Mouse (Mus musculus) megakaryocyte, adult 5-6 weeks (primary cell): Measurements from ENCODE around the gene Nek1. TPM values are rescaled to one million over a fixed set of nuclear protein-coding genes. Genes with fewer than 3 reads are reported as not detected.
"Not testable (repeated sequence)": the region's sequence is repeated elsewhere in the genome, so short reads cannot be mapped to it uniquely, and the experiment has no call there.

Source experiments
- ATAC-seq: 2 replicates; pipeline ENCODE4 v1.8.0; 2016; ENCODE audit warnings: mild to moderate bottlenecking, inconsistent platforms; ENCODE audit not compliant: poor library complexity, severe bottlenecking
- total RNA-seq, 2 experiments: library from RNA; stranded (forward) in 1 of 2; stranded (reverse) in 1 of 2; fragments of 153-499, 151-499 nt in 1 of 2; fragments of 221-1000, 200-1000 nt in 1 of 2; gene quantifications; 2 replicates each; pipeline versions ENCODE4 v1.2.3 to v1.2.4; 2015 to 2017

The Nek1 gene
- total RNA-seq, 2 experiments from 2014 or later: 4.4 to 6.4 TPM

GRCm38 (mm10) chr8:60983688-60984079 lies 9.3 kb upstream of the Nek1 start:
- ATAC-seq: peak; percentile 67

DNA sequence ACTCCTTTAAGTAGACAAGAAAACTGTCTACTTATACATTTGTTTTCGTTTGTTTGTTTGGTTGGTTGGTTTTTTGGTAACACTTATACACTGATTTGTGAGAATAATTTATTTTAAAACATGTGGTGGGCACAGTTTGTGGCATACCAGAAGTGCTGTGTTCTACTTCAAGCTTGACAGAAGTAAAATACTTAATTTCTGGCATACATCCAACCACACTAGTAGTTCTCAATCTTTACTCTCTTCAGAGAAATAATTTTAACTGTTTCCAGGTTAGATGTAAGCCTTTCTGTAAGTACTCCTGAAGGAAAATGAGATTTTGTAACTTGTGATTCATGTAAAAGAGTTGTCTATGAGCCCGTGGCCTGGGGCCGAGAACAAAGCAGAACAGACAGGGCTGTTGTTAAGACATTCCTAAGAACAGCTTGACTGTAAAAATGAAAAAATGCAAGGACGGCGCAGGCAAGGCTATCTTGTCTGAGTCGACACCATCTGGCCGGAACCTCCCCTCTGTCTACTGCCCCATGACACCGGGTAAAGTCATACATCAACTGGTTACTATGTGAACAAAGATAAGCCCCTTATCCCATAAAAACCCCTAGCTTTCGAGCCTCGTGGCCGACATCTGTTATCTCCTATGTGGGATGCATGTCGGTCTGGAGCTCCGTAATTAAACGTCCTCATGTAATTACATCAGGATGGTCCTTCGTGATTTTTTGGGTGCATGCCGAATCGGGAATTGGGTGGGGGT lies 8.6 kb upstream of the Nek1 start:
- ATAC-seq: not testable (repeated sequence)

GRCm38 (mm10) chr8:60992561-60992909 lies 460 bp upstream of the Nek1 start:
- ATAC-seq: peak; percentile 69

GRCm38 (mm10) chr8:60993639-60993986 lies 618 bp downstream of the Nek1 start:
- ATAC-seq: no peak

- ATAC-seq: no peak
Observed at GRCm38 (mm10) chr8:60996468-60996867, 3.5 kb downstream of the Nek1 start.

DNA sequence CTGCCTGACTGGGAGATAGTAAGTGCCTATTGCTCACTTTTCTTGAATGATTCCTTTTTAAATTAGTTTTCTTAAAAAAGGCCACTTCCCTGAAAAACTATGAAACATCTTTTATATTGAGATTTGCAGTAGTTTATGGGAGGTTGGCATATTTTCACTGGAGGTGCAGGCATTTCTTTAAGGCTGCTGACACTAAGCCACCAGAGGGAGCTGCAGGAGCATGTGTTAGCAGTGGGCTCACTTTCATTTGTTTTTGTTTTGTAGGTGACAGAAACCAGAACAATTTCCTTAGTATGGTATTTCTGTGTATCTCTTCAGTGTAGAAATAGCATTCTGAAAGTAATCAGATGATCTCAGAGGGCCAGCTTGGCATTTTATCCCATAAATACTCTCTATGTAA lies 49.0 kb downstream of the Nek1 start:
- 0 out of 2 replicates have a peak, but pooled peaks have one; percentile 45 for ATAC-seq

GRCm38 (mm10) chr8:61043874-61044273 lies 50.9 kb downstream of the Nek1 start:
- no peak for ATAC-seq

- ATAC-seq: no peak
Observed at GRCm38 (mm10) chr8:61046816-61047215, 53.8 kb downstream of the Nek1 start.

GRCm38 (mm10) chr8:61053017-61053416 lies 60.0 kb downstream of the Nek1 start:
- ATAC-seq: no peak

GRCm38 (mm10) chr8:61054313-61054712 lies 61.3 kb downstream of the Nek1 start:
- no peak for ATAC-seq

DNA sequence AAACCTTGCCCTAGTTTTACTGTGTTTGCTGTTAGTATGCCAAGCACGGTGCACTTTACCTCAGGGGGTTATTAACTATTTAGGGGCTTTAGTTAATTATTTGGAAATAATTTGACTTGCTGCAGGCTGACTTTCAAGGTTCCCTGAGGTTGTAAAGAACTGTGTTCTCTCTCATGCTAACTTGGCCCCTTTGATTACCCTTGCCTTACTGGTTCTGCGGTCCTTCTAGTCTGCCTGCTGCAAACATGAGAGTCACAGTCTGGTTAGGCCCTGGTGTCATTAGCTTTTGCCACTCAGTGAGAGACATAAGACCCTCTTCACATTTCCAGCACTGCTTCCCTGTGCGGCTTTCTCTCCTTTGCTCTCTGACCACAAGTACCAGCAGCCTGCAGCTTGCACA lies 64.0 kb downstream of the Nek1 start:
- no peak for ATAC-seq

GRCm38 (mm10) chr8:61059143-61059542 lies 66.1 kb downstream of the Nek1 start:
- no peak for ATAC-seq

- no peak for ATAC-seq
Observed at GRCm38 (mm10) chr8:61060412-61060811, 67.4 kb downstream of the Nek1 start.

DNA sequence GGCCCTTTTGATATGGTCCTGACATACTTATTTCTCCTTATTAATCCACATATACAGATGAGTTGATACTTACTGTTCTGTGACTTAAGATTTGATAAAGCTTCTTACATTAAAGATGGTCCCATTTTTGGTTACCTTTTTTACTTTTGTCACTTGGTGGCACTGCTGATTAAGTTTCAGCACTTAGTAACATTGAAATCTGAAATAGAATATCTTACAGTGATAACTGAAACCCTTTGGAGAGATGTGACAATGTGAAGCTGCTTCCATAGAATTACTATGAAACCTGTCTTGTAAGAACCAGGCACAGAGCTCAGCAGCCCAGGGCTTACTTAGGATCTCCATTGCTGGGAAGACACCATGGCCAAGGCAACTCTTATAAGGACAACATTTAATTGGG lies 82.1 kb downstream of the Nek1 start:
- ATAC-seq: no peak

GRCm38 (mm10) chr8:61110496-61110895 lies 117.5 kb downstream of the Nek1 start:
- ATAC-seq: no peak

DNA sequence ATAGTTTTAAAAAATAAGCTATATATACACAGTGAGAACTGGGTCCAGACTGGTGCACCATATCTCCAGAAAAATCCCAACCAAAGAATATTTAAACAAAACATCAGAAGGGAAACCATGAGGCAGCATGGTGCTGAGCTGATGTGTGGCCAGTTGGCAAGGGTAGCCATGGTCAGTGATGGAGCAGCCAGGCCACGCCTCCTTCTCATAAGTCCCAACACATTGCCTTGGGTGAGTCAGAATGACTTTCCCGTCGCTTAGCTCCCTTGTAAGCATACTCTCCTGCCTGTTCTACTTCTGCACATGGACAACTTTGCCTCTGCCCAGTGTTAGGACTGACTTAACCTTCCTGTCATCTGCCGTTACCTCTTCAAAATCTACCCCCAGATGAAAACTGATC lies 118.9 kb downstream of the Nek1 start:
- no peak for ATAC-seq

DNA sequence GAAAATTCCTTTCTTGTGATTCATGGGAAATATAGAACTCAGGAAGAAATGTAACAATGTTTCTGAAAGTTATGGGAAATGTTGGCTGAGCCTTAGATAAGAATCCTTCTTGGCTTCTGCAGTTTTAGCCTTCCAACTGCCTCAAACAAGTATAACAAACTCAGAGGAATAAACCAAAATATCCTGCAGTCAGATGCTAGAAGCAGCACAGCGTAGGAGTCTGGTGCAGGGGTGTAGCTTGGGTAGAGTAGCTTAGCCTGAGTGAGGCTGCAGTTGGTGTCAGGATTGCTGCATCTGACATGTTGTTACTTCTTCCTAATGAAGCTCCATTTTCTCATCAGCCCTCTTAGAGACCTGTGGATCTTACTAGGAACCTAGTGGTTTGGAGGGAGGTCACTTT lies 128.6 kb downstream of the Nek1 start:
- no peak for ATAC-seq

GRCm38 (mm10) chr8:61127299-61127861 lies 134.4 kb downstream of the Nek1 start:
- no peak for ATAC-seq

- ATAC-seq: no peak
Observed at GRCm38 (mm10) chr8:61132561-61133134, 139.7 kb downstream of the Nek1 start.

GRCm38 (mm10) chr8:61141869-61142268 lies 148.9 kb downstream of the Nek1 start:
- no peak for ATAC-seq

DNA sequence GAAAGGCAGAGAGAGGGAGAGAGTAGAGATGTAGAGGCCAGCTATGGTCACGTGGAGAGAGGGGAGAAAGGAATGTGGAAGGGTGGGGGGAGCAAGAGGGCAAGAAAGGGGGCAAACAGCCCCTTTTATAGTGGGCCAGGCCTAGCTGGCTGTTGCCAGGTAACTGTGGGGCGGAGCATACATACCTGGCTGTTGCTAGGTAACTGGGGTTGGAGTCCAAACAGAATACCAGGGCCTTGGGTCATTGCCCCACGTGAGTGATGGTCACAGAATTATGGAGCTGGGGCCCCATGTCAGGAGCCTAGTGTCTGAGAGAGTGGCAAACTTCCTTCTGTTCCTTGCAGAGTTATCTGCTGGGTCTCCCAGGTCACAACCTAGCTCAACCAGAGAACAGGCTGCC lies 149.3 kb downstream of the Nek1 start:
- no peak for ATAC-seq

DNA sequence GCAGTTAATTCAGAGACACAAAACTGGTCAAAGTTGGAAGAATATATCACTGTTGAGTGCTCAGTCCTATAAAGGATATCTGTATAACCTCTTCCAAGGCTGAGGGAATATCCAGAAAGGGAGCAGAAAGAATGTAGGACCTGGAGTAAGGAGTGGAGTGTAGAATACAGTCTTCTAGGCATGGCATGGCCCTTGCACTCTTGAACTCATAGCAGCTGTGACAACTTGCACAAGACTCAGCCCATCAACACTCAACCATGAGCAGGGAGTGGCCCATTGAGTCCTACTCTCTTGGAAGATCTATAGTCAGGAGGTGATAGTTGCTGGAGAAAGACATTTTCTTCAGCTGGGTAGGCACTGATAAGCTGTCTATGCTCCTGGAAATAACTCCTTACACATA lies 149.8 kb downstream of the Nek1 start:
- ATAC-seq: no peak

DNA sequence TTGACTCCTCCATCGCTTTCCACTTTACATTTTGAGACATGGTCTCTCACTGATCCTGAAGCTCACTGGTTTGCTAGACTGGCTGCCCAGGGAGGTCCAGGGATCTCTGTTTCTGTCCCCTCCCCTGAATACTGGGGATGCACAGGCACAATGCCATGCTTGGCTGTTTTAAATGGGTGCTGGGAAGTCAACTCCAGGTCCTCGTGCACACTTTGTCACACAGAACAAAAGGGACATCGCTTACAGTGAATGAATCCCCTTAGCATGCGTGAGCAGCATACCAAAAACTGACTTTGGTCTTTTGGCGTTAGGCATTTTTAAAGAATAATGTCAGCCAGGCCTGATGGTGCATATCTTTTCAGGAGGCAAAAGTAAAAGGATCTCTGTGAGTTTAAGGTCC lies 155.7 kb downstream of the Nek1 start:
- ATAC-seq: no peak
